27 mouse cellular contexts compared by ENCODE assay signal in genomic region chr1:136846081-136846480, GRCm38 (mm10).
DNase-seq lines count a peak whose midpoint lies in the region; ATAC-seq and TF ChIP-seq lines count a peak whose summit lies in the region.
"Had no signal": no experiment of that assay in that cellular context is flagged by ENCODE, and none has a peak within 500 bp of the region (broad histone marks: within the 10 kb centered on the region; RNA-seq: fewer than 3 reads in every experiment).

No protein-coding gene starts in this region.

- no peaks in the 10 kb centered on the region for H3K9me3 ChIP-seq in forebrain, embryonic 14.5 days (replicated peaks; ENCODE audit: control insufficient read depth, low read length)
- H3K9me3 ChIP-seq in forebrain, embryonic 13.5 days (replicated peaks): no peaks in the 10 kb centered on the region
- no peaks in the 10 kb centered on the region for H3K9me3 ChIP-seq in hindbrain, postnatal 0 days (ENCODE audit: low read length)
- H3K9me3 ChIP-seq in hindbrain, embryonic 10.5 days: no peaks in the 10 kb centered on the region
- no peaks in the 10 kb centered on the region for H3K9me3 ChIP-seq in midbrain, embryonic 15.5 days
- H3K9me3 ChIP-seq in heart, embryonic 10.5 days: no peaks in the 10 kb centered on the region
- H3K9me3 ChIP-seq: heart, embryonic 13.5 days; limb, embryonic 12.5 days; liver, embryonic 15.5 days; neural tube, embryonic 13.5 days had no signal

- no peak overlapping the region for H3K4me3 ChIP-seq in forebrain, embryonic 14.5 days (ENCODE audit: low read depth, low read length)
- H3K4me3 ChIP-seq in forebrain, embryonic 13.5 days: no peak overlapping the region
- H3K4me3 ChIP-seq in hindbrain, postnatal 0 days (ENCODE audit: low read length): no peak overlapping the region
- no peak overlapping the region for H3K4me3 ChIP-seq in hindbrain, embryonic 10.5 days
- no peak overlapping the region for H3K4me3 ChIP-seq in midbrain, embryonic 15.5 days
- H3K4me3 ChIP-seq in heart, embryonic 10.5 days: no peak overlapping the region
- H3K4me3 ChIP-seq: gastrocnemius, adult 2 months; heart, adult 2 months; heart, embryonic 13.5 days; limb, embryonic 12.5 days; liver, embryonic 15.5 days; neural tube, embryonic 13.5 days had no signal

- H3K36me3 ChIP-seq in forebrain, embryonic 14.5 days (ENCODE audit: control insufficient read depth, insufficient read depth, low read length): no peaks in the 10 kb centered on the region
- H3K36me3 ChIP-seq in forebrain, embryonic 13.5 days (ENCODE audit: poor library complexity, severe bottlenecking): no peaks in the 10 kb centered on the region
- H3K36me3 ChIP-seq in hindbrain, postnatal 0 days (ENCODE audit: insufficient read depth, low read length): no peaks in the 10 kb centered on the region
- no peaks in the 10 kb centered on the region for H3K36me3 ChIP-seq in hindbrain, embryonic 10.5 days
- H3K36me3 ChIP-seq in midbrain, embryonic 15.5 days (replicated peaks): no peaks in the 10 kb centered on the region
- H3K36me3 ChIP-seq in heart, embryonic 10.5 days: no peaks in the 10 kb centered on the region
- H3K36me3 ChIP-seq: heart, embryonic 13.5 days; limb, embryonic 12.5 days; liver, embryonic 15.5 days; neural tube, embryonic 13.5 days had no signal

- peak; percentile 65 for DNase-seq in forebrain, embryonic 14.5 days (ENCODE audit: low spot score)
- DNase-seq in hindbrain, postnatal 0 days (ENCODE audit: low spot score): peak; percentile 29
- no peak for DNase-seq in hindbrain, embryonic 10.5 days (ENCODE audit: low spot score)
- peak; percentile 8 for DNase-seq in brain, adult 2 months (ENCODE audit: low read depth, low spot score)
- no peak for DNase-seq in heart, embryonic 10.5 days (ENCODE audit: low spot score)
- no peak for DNase-seq in lung, postnatal 36 days
- DNase-seq: adrenal gland, postnatal 10 days; cerebellum, adult 11-12 months; cerebellum, postnatal 36 days; gastrocnemius, adult 2 months; gastrocnemius, postnatal 36 days; heart, adult 2 months; heart, postnatal 10 days; kidney, adult 9 months; kidney, postnatal 10 days; lung, embryonic 14.5 days; lung, postnatal 14 days; right cerebral cortex, postnatal 14 days; thymus, postnatal 4 days had no signal

- no peak overlapping the region for H3K9ac ChIP-seq in forebrain, embryonic 14.5 days (ENCODE audit: low read length)
- H3K9ac ChIP-seq in forebrain, embryonic 13.5 days: no peak overlapping the region
- H3K9ac ChIP-seq in hindbrain, postnatal 0 days (replicated peaks; ENCODE audit: low read length): no peak overlapping the region
- no peak overlapping the region for H3K9ac ChIP-seq in midbrain, embryonic 15.5 days
- H3K9ac ChIP-seq: heart, embryonic 13.5 days; limb, embryonic 12.5 days; liver, embryonic 15.5 days; lung, embryonic 14.5 days; neural tube, embryonic 13.5 days had no signal

- WGBS in forebrain, embryonic 14.5 days: 58% methylated on average over 2 of the region's 2 CpGs
- WGBS in forebrain, embryonic 13.5 days: 60% methylated on average over 2 of the region's 2 CpGs
- WGBS in hindbrain, postnatal 0 days: 46% methylated on average over 2 of the region's 2 CpGs
- 59% methylated on average over 2 of the region's 2 CpGs for WGBS in hindbrain, embryonic 10.5 days
- 45% methylated on average over 2 of the region's 2 CpGs for WGBS in midbrain, embryonic 15.5 days
- 79% methylated on average over 2 of the region's 2 CpGs for WGBS in heart, embryonic 10.5 days

- no peaks in the 10 kb centered on the region for H3K27me3 ChIP-seq in forebrain, embryonic 14.5 days (replicated peaks; ENCODE audit: control insufficient read depth, insufficient read depth, low read length)
- no peaks in the 10 kb centered on the region for H3K27me3 ChIP-seq in forebrain, embryonic 13.5 days
- H3K27me3 ChIP-seq in hindbrain, postnatal 0 days (ENCODE audit: insufficient read depth, low read length): no peaks in the 10 kb centered on the region
- no peaks in the 10 kb centered on the region for H3K27me3 ChIP-seq in hindbrain, embryonic 10.5 days (ENCODE audit: insufficient read depth, poor library complexity, severe bottlenecking)
- H3K27me3 ChIP-seq in midbrain, embryonic 15.5 days (replicated peaks): no peaks in the 10 kb centered on the region
- no peaks in the 10 kb centered on the region for H3K27me3 ChIP-seq in heart, embryonic 10.5 days (ENCODE audit: insufficient read depth, poor library complexity, severe bottlenecking)
- H3K27me3 ChIP-seq: heart, embryonic 13.5 days; limb, embryonic 12.5 days; liver, embryonic 15.5 days; neural tube, embryonic 13.5 days; Patski had no signal

- TF ChIP-seq CTCF in hindbrain, postnatal 0 days (IDR thresholded peaks at IDR 0.05; ENCODE audit: low read depth): no peak

- H3K4me2 ChIP-seq in forebrain, embryonic 14.5 days (ENCODE audit: low read length): no peak overlapping the region
- H3K4me2 ChIP-seq in forebrain, embryonic 13.5 days: no peak overlapping the region
- no peak overlapping the region for H3K4me2 ChIP-seq in hindbrain, postnatal 0 days (ENCODE audit: low read depth, low read length)
- no peak overlapping the region for H3K4me2 ChIP-seq in midbrain, embryonic 15.5 days
- H3K4me2 ChIP-seq: heart, embryonic 13.5 days; limb, embryonic 12.5 days; liver, embryonic 15.5 days; lung, embryonic 14.5 days; neural tube, embryonic 13.5 days had no signal

- no peak overlapping the region for H3K27ac ChIP-seq in forebrain, embryonic 14.5 days (ENCODE audit: low read depth, low read length)
- no peak overlapping the region for H3K27ac ChIP-seq in forebrain, embryonic 13.5 days
- no peak overlapping the region for H3K27ac ChIP-seq in hindbrain, postnatal 0 days
- H3K27ac ChIP-seq in hindbrain, embryonic 10.5 days: no peak overlapping the region
- no peak overlapping the region for H3K27ac ChIP-seq in midbrain, embryonic 15.5 days
- no peak overlapping the region for H3K27ac ChIP-seq in heart, embryonic 10.5 days
- H3K27ac ChIP-seq: gastrocnemius, adult 2 months; heart, adult 2 months; heart, embryonic 13.5 days; limb, embryonic 12.5 days; liver, embryonic 15.5 days; neural tube, embryonic 13.5 days had no signal

- no peaks in the 10 kb centered on the region for H3K4me1 ChIP-seq in forebrain, embryonic 14.5 days (ENCODE audit: control insufficient read depth, insufficient read depth, low read length)
- no peaks in the 10 kb centered on the region for H3K4me1 ChIP-seq in forebrain, embryonic 13.5 days
- H3K4me1 ChIP-seq in hindbrain, postnatal 0 days (ENCODE audit: insufficient read depth, low read length): no peaks in the 10 kb centered on the region
- peaks cover 16% of the 10 kb centered on the region; the same call in 1 of the 2 replicates for H3K4me1 ChIP-seq in hindbrain, embryonic 10.5 days (replicated peaks)
- H3K4me1 ChIP-seq in midbrain, embryonic 15.5 days: peaks cover 14% of the 10 kb centered on the region
- peaks cover 4% of the 10 kb centered on the region; the same call in 1 of the 2 replicates for H3K4me1 ChIP-seq in heart, embryonic 10.5 days
- H3K4me1 ChIP-seq: heart, embryonic 13.5 days; limb, embryonic 12.5 days; liver, embryonic 15.5 days; neural tube, embryonic 13.5 days had no signal

- ATAC-seq in forebrain, embryonic 14.5 days: peak; percentile 46; the same call in 1 of the 2 replicates
- ATAC-seq in forebrain, embryonic 13.5 days: no peak
- ATAC-seq in hindbrain, postnatal 0 days: no peak
- peak; percentile 56; the same call in 1 of the 2 replicates for ATAC-seq in midbrain, embryonic 15.5 days (replicated peaks)
- ATAC-seq: intestine, postnatal 0 days; Patski had no signal

Comparison
In these comparisons a context has a peak if more than half of its experiments do, and no peak if none do; other contexts are left out.
1. ATAC-seq: peak in forebrain, embryonic 14.5 days (single experiment) and midbrain, embryonic 15.5 days (single experiment); none in forebrain, embryonic 13.5 days (single experiment) and hindbrain, postnatal 0 days (single experiment).
2. DNase-seq: peak in forebrain, embryonic 14.5 days (single experiment), hindbrain, postnatal 0 days (single experiment) and brain, adult 2 months (single experiment); none in hindbrain, embryonic 10.5 days (single experiment), heart, embryonic 10.5 days (single experiment) and lung, postnatal 36 days (single experiment).